Mouse (Mus musculus) liver, embryonic 11.5 days (tissue): ENCODE measurements around the gene Gm13275. TPM values are rescaled to one million over a fixed set of nuclear protein-coding genes. Genes with fewer than 3 reads are reported as not detected.
"Not testable (repeated sequence)": the region's sequence is repeated elsewhere in the genome, so short reads cannot be mapped to it uniquely, and the experiment has no call there.

Source experiments
- ATAC-seq: fragments of 200-750 bp; cut with Nextera tagmentation; replicated peaks from 2 replicates; pipeline ENCODE4 v1.8.0; 2017; ENCODE audit warnings: moderate number of reproducible peaks, mild to moderate bottlenecking, moderate TSS enrichment, moderate library complexity; ENCODE audit not compliant: low FRiP score
- DNase-seq: peaks from one replicate; pipeline ENCODE4 v3.0.0-alpha.2; 2017; ENCODE audit warnings: low spot score
- H3K27ac ChIP-seq: fragments of 300-500 bp; sonication (generic); 2 replicates; pipeline ENCODE4 v1.5.1; 2014; ENCODE audit warnings: mild to moderate bottlenecking, low read depth, low read length, control low read depth
- H3K27me3 ChIP-seq: fragments of 300-500 bp; sonication (generic); replicated peaks from 2 replicates; pipeline ENCODE4 v1.6.1; 2014; ENCODE audit warnings: low read length, mixed read lengths; ENCODE audit not compliant: control insufficient read depth, insufficient read depth
- H3K36me3 ChIP-seq: fragments of 300-500 bp; sonication (generic); 2 replicates; pipeline ENCODE4 v1.6.1; 2014; ENCODE audit warnings: mild to moderate bottlenecking, low read length, moderate library complexity, mixed read lengths; ENCODE audit not compliant: control insufficient read depth, insufficient read depth
- H3K4me1 ChIP-seq: fragments of 300-500 bp; sonication (generic); replicated peaks from 2 replicates; pipeline ENCODE4 v1.6.1; 2014; ENCODE audit warnings: low read length, mixed read lengths; ENCODE audit not compliant: control insufficient read depth, insufficient read depth
- H3K4me2 ChIP-seq: fragments of 300-500 bp; sonication (generic); 2 replicates; pipeline ENCODE4 v1.6.1; 2014; ENCODE audit warnings: mild to moderate bottlenecking, control low read depth, moderate library complexity
- H3K4me3 ChIP-seq: fragments of 300-500 bp; sonication (generic); 2 replicates; pipeline ENCODE4 v1.5.1; 2014; ENCODE audit warnings: low read depth, low read length, control low read depth
- H3K9ac ChIP-seq: fragments of 300-500 bp; sonication (generic); 2 replicates; pipeline ENCODE4 v1.6.1; 2014; ENCODE audit warnings: low read depth, low read length, control low read depth
- H3K9me3 ChIP-seq: fragments of 300-500 bp; sonication (generic); 2 replicates; pipeline ENCODE4 v1.6.1; 2016; ENCODE audit warnings: low read length, inconsistent platforms, mixed read lengths; ENCODE audit not compliant: control insufficient read depth
- WGBS: fragments of 180-500 bp; shearing (Covaris S2); extraction: QIAGEN DNeasy Blood & Tissue Kit; methylation state at CpG from one replicate; pipeline ENCODE4 v1.1.7; 2014; 5-methylcytosine and 5-hydroxymethylcytosine counted together
- polyA plus RNA-seq: library from polyadenylated mRNA; unstranded; fragments of >200 nt; fragmentation: Nextera tagmentation; extraction: Ambion mirVana; gene quantifications from 2 replicates; pipeline ENCODE4 v1.2.1, GENCODE M21; 2014

The Gm13275 gene
- polyA plus RNA-seq, 1 experiment from 2014 or later, result not detected

- WGBS, result no CpG with 5 or more reads among the region's 27 CpGs
- H3K4me2 ChIP-seq, H3K9me3 ChIP-seq, H3K27ac ChIP-seq, DNase-seq, H3K36me3 ChIP-seq, ATAC-seq, H3K4me3 ChIP-seq, H3K4me1 ChIP-seq, H3K27me3 ChIP-seq, H3K9ac ChIP-seq: not testable (repeated sequence)
Observed at GRCm38 (mm10) chr4:88785409-88785808, 8.9 kb upstream of the Gm13275 start, which contains the start of gene Gm13276. Gene Gm13276, plus strand, starts transcription at chr4:88785709.

DNA sequence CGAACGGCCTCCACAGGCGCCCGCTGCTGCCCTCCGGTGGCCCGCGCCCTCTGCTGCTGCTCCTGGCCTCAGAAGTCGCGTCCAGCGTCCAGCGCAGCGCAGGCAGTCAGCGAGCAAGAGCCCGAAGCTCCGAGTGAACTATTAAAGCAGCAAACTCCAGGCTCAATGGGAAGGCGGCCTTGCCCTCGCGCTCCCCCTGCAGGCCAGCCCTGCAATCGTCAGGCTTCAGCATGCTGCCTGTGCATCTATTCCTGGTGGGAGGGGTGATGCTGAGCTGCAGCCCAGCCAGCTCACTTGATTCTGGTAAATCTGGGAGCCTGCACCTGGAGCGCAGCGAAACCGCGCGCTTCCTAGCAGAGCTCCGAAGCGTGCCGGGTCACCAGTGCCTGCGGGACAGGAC lies 5.9 kb upstream of the Gm13275 start, which contains the start of gene Gm13277:
TSS of gene Gm13277 (plus strand) at position 231 of the 400 bp plus-strand sequence.
- WGBS, result 0% methylated on average over 4 of the region's 28 CpGs
- H3K4me3 ChIP-seq, H3K36me3 ChIP-seq, H3K4me1 ChIP-seq, ATAC-seq, H3K27ac ChIP-seq, H3K9ac ChIP-seq, H3K4me2 ChIP-seq, DNase-seq, H3K27me3 ChIP-seq, H3K9me3 ChIP-seq: not testable (repeated sequence)

DNA sequence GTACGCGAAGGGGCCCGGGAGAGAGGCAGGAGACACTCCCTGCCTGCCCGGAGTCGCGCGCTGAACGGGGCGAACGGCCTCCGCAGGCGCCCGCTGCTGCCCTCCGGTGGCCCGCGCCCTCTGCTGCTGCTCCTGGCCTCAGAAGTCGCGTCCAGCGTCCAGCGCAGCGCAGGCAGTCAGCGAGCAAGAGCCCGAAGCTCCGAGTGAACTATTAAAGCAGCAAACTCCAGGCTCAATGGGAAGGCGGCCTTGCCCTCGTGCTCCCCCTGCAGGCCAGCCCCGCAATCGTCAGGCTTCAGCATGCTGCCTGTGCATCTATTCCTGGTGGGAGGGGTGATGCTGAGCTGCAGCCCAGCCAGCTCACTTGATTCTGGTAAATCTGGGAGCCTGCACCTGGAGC lies 3.0 kb upstream of the Gm13275 start, which contains the start of gene Gm13278:
TSS of gene Gm13278 (plus strand) at position 301 of the 400 bp plus-strand sequence.
- H3K9me3 ChIP-seq, H3K4me2 ChIP-seq, ATAC-seq, DNase-seq, H3K4me1 ChIP-seq, H3K27ac ChIP-seq, H3K36me3 ChIP-seq, H3K4me3 ChIP-seq, H3K9ac ChIP-seq, H3K27me3 ChIP-seq: not testable (repeated sequence)
- WGBS, result no CpG with 5 or more reads among the region's 28 CpGs

- not testable (repeated sequence) for H3K27ac ChIP-seq, H3K4me2 ChIP-seq, DNase-seq, H3K4me1 ChIP-seq, H3K9ac ChIP-seq, H3K4me3 ChIP-seq, ATAC-seq, H3K9me3 ChIP-seq, H3K27me3 ChIP-seq, H3K36me3 ChIP-seq
- no CpG with 5 or more reads among the region's 28 CpGs for WGBS
Observed at GRCm38 (mm10) chr4:88797097-88797496, 2.8 kb downstream of the Gm13275 start, which contains the start of gene Gm13279. Gene Gm13279, plus strand, starts transcription at chr4:88797397.

GRCm38 (mm10) chr4:88799365-88799764 lies 5.1 kb downstream of the Gm13275 start, which contains the start of gene Gm13285:
Gene Gm13285, plus strand, starts transcription at chr4:88799665.
- not testable (repeated sequence) for H3K9ac ChIP-seq, H3K27ac ChIP-seq, H3K36me3 ChIP-seq, H3K4me1 ChIP-seq, H3K27me3 ChIP-seq, H3K9me3 ChIP-seq, H3K4me3 ChIP-seq, H3K4me2 ChIP-seq, DNase-seq, ATAC-seq
- 6% methylated on average over 2 of the region's 7 CpGs for WGBS

DNA sequence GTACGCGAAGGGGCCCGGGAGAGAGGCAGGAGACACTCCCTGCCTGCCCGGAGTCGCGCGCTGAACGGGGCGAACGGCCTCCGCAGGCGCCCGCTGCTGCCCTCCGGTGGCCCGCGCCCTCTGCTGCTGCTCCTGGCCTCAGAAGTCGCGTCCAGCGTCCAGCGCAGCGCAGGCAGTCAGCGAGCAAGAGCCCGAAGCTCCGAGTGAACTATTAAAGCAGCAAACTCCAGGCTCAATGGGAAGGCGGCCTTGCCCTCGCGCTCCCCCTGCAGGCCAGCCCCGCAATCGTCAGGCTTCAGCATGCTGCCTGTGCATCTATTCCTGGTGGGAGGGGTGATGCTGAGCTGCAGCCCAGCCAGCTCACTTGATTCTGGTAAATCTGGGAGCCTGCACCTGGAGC lies 8.7 kb downstream of the Gm13275 start, which contains the start of gene Gm13287:
TSS of gene Gm13287 (plus strand) at position 301 of the 400 bp plus-strand sequence.
- ATAC-seq, H3K9me3 ChIP-seq, H3K9ac ChIP-seq, H3K27ac ChIP-seq, H3K27me3 ChIP-seq, H3K4me3 ChIP-seq, H3K4me1 ChIP-seq, H3K36me3 ChIP-seq, H3K4me2 ChIP-seq, DNase-seq: not testable (repeated sequence)
- no CpG with 5 or more reads among the region's 29 CpGs for WGBS

- not testable (repeated sequence) for H3K4me2 ChIP-seq, H3K9me3 ChIP-seq, H3K27ac ChIP-seq, DNase-seq, H3K4me1 ChIP-seq, H3K36me3 ChIP-seq, H3K4me3 ChIP-seq, H3K27me3 ChIP-seq, H3K9ac ChIP-seq, ATAC-seq
- WGBS, result no CpG with 5 or more reads among the region's 8 CpGs
Observed at GRCm38 (mm10) chr4:88805231-88805630, 10.9 kb downstream of the Gm13275 start, which contains the start of gene Gm13288. Gene Gm13288, plus strand, starts transcription at chr4:88805531.

- 3% methylated on average over 5 of the region's 34 CpGs for WGBS
- not testable (repeated sequence) for H3K4me2 ChIP-seq, DNase-seq, H3K27me3 ChIP-seq, H3K4me3 ChIP-seq, ATAC-seq, H3K9me3 ChIP-seq, H3K4me1 ChIP-seq, H3K36me3 ChIP-seq, H3K9ac ChIP-seq, H3K27ac ChIP-seq
Observed at GRCm38 (mm10) chr4:88805761-88806160, 11.5 kb downstream of the Gm13275 start.

- Histone ChIP-seq H3K4me2 (no peak within 1 kb of the TSS), H3K27ac (no peak within 1 kb of the TSS), H3K9ac (no peak within 1 kb of the TSS), H3K4me1 (no peaks in the 10 kb centered on the region), H3K36me3 (no peaks in the 10 kb centered on the region), H3K9me3 (no peaks in the 10 kb centered on the region), H3K4me3 (no peak within 1 kb of the TSS), H3K27me3 (no peaks in the 10 kb centered on the region)
- ATAC-seq (no peak), DNase-seq (no peak)
- WGBS, result 48% methylated on average over 3 of the region's 3 CpGs
Observed at GRCm38 (mm10) chr4:88815928-88816327, 21.6 kb downstream of the Gm13275 start, which contains the start of gene Ifna7. Gene Ifna7, plus strand, starts transcription at chr4:88816228.
